Mouse (Mus musculus) lung, adult 18-20 months (tissue): Measurements from ENCODE around the gene Rbms1.

Source experiments
- DNase-seq, 2 experiments: peaks; one replicate each; pipeline ENCODE4 v3.0.0; 2022; ENCODE audit warnings: mixed read lengths in 2 of 2

Rbms1 gene

GRCm38 (mm10) chr2:60962671-60963421 is at the start of gene Rbms1:
Rbms1 (minus strand) TSS chr2:60963192.
- peak; percentile 77 to 78 for DNase-seq

- DNase-seq = no peak
Measured at GRCm38 (mm10) chr2:61012249-61012828, 49.3 kb upstream of the Rbms1 start.

GRCm38 (mm10) chr2:60986286-60986685 is 23.3 kb upstream of the Rbms1 start:
- no peak for DNase-seq

GRCm38 (mm10) chr2:60978538-60979313 is 15.7 kb upstream of the Rbms1 start:
- DNase-seq = peak; percentile 80 to 88

GRCm38 (mm10) chr2:60972189-60972814 is 9.3 kb upstream of the Rbms1 start:
- DNase-seq = peak; percentile 8 to 32

GRCm38 (mm10) chr2:60963616-60964015 is 624 bp upstream of the Rbms1 start:
- no peak for DNase-seq

DNA sequence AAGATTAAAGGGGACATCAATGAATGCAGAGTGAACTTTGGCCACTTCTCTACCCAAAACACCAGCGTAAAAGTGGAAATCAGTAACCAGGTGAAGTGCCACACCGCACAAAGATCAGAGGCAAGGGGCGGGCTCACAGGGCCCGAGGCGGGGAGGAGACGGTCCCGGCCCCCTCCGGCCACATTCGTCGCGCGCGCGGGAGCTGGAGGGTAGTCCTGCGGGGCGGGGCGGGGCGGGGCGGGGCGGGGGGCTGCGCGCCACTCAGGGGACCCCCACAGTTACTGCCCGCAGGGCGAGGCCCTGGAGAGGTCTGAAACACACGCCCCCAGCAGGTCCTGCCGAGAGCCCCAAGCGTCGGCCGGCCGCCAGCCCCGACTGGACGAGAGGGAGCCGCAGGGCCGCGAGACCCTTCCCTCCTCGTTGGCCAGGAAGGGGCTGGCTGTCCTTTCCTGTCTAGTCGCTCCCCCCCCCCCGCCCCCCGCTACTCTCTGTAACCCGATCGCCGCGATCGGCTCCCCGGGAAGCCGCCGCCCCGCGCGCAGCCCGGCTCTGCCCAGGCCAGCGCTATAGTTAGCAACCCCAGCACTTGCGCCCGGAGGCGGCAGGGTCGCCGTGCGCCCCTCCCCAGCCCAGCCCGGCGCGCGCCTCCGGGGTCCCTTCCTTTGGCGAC is 856 bp downstream of the Rbms1 start:
- DNase-seq = peak; percentile 67 to 76

- peak in 1 of 2 experiments; percentile 8 for DNase-seq
Measured at GRCm38 (mm10) chr2:60961281-60961680, 1.7 kb downstream of the Rbms1 start.

DNA sequence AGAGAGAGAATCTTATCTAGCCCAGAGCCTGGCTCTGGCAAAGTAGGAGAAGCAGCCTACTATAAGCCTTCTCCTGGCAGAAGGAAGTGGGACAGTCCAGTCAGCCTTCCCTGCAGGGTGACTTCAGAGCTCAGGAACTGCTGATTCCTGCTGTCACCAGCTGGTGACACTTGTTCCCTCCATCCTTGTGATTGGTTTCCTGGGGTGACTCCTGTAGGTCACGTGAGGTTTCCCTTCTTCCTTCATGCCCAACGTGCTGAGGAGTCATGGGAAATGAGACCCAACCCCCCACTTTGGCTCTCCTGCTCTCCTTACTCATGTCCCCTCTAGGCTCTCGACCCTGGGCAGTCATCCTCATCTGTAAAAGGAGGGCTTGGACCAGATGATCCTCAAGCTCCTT is 14.8 kb downstream of the Rbms1 start:
- DNase-seq = peak in 1 of 2 experiments; percentile 10

DNA sequence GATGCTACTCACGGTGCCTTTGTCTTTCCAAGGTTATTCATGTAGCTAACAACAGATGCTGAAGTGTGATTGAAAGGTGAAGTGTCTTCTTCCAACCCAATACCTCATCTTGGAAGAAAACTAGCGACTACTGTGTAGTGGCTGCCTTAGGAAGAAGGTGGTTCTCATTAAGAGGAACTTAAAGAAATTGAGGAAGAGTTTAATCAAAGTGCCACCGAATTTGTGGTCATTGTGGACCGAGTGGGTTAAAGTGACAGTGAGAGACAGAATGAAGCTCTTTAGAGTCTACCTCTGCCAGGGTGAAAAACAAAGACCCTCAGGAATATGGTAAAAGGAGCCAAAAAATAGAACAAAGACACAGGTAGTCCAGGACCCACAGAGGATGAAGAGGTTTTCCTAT is 15.2 kb downstream of the Rbms1 start:
- no peak for DNase-seq

GRCm38 (mm10) chr2:60940454-60940961 is 22.5 kb downstream of the Rbms1 start:
- DNase-seq = peak; percentile 71 to 84

- DNase-seq = no peak
Measured at GRCm38 (mm10) chr2:60939957-60940356, 23.0 kb downstream of the Rbms1 start.

DNA sequence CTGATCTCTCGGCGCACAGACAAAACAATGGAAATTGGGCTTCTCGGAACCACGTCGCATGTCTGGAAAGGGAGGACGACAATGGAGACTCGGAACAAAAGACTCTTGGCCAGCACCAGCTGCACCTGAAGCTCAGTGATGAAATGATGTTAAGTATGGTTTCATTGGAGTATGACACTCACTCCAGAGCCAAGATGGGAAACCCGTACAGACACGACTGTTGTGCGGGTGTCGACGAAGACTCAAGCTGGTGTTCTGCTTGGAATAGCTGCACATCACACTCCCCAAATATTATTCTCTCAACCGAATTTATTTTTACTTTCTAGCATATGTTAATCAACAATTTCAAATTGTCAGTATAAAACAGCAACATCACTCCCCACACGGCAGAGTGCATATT is 26.1 kb downstream of the Rbms1 start:
- DNase-seq = no peak

GRCm38 (mm10) chr2:60928948-60929347 is 34.0 kb downstream of the Rbms1 start:
- no peak for DNase-seq

DNA sequence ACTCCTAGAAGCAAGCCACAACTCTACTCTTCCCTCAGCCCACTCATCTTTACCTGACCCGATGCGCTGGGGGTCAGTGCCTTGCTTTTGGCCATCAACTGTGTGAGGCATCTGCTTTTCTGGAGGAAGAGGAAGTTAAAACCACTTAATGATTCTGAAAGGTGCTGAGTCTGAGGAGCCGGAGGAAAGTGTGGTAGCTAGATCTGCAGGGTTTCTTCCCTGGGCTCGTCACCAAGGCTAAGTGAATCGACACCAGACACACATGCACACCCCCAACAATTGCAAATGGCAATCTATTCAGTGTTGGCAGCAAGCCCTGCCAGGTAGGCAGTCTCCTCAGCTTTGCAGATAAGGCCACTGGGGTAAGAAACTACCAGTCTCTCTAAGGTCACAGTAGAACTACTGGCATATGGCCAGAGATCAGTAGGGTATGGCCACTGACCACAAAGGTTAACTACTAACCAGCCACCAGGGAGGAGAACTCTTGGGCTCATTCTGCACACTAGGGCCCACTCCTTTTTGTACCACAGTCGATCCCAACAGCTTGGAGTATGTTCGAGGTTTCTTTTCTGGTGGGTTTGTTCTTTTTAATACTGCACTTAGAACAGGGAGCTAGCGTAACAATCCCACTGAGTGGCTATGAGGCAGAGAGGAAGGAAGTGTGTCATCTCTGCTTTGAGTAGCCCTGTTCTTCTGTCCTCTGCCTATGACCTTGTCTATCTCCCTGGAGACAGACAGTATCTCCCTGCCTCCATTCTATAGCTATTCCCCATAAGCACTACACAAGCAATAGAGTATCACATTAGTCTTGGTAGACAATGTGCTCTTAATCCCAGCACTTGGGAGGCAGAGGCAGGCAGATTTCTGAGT is 34.9 kb downstream of the Rbms1 start:
- DNase-seq = no peak

- no peak for DNase-seq
Measured at GRCm38 (mm10) chr2:60925063-60925462, 37.9 kb downstream of the Rbms1 start.

GRCm38 (mm10) chr2:60923756-60924544 is 39.0 kb downstream of the Rbms1 start:
- DNase-seq = no peak

DNA sequence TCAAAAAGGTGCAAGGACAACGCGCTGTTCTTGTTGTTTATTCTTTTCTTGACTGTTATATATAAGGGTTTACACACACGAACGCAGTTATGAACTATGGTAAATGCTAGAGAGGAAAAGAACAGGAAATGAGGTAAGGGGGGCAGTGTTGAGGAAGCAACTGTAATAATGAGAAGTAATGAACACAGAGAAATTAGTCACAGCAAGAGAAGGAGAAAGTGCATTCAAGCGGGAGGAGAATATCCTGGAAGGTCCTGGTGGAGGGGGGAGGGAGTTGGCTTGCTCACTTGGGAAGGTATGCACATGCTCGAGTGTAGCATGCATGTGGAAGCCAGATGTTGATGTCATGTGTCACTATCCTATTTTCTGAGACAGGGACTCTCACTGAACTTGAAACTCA is 39.9 kb downstream of the Rbms1 start:
- peak in 1 of 2 experiments; percentile 46 for DNase-seq

DNA sequence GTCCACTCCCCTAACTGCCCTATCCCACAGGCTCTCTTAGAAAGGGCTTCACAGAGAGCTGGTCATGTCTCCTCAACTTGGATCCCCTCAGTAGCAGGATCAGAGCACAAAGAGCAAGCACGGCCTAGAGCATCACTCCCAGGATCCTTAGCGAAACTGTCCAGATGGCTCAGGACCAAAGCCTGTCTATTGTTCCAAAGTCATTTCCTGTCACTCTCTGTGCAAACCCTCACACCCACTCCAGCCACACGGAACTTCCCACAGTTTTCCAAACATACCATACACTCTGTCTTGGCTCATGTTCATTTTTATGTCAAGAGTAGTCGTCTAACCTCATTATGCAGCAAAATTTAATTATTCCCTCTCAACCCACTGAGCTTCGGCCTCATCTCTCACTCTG is 40.6 kb downstream of the Rbms1 start:
- peak; percentile 40 to 69 for DNase-seq

- no peak for DNase-seq
Measured at GRCm38 (mm10) chr2:60920076-60920475, 42.9 kb downstream of the Rbms1 start.

- DNase-seq = peak in 1 of 2 experiments; percentile 24
Measured at GRCm38 (mm10) chr2:60918401-60918800, 44.6 kb downstream of the Rbms1 start.
